In the genomic region with DNA sequence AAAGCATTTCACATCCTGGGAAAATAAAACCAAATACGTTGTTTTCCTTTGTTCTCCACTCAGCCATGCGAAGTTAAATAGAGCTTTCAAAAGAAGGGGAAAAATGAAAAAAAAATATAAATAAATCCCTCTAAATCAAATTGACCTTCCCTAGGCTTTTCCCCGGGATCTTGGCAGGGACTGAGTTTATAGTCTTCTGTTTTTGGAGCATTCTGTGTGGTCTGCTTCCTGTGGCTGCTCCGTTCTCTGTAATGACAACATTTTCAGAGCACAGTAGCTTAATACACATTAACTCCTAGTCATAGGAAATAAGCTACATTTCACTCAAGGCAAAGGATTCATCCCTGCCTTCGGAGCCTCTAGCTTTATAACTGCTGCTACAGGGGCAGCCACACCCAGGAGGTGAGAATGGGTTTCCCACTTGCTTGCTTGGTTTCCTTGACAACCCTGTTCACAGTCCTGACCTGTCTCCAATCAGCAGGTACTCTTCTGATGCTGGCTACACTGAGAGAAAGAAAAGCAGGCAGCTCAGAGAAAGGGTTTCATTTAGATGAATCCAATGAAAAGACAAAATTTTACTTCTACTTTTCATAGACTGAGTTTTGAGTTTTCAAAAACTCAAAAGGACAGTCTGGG, we compare ENCODE assay signal across 15 mouse cellular contexts. TPM values are rescaled to one million over a fixed set of nuclear protein-coding genes. Genes with fewer than 3 reads are reported as not detected.
A peak's percentile ranks its signal among the peaks of the same experiment; 100 is the strongest.
DNase-seq lines count a peak whose midpoint lies in the region; ATAC-seq and TF ChIP-seq lines count a peak whose summit lies in the region.
"Had no signal": no experiment of that assay in that cellular context is flagged by ENCODE, and none has a peak within 500 bp of the region (broad histone marks: within the 10 kb centered on the region; RNA-seq: fewer than 3 reads in every experiment).

No protein-coding gene starts in this region.

- H3K27ac ChIP-seq in kidney, embryonic 14.5 days (ENCODE audit: low read depth, low read length), result no peak overlapping the region
- no peak overlapping the region for H3K27ac ChIP-seq in heart, adult 2 months
- H3K27ac ChIP-seq: heart, embryonic 10.5 days; layer of hippocampus, adult 2 months had no signal

- H3K4me2 ChIP-seq in kidney, embryonic 14.5 days (replicated peaks; ENCODE audit: low read depth, low read length), result no peak overlapping the region

- no peak for DNase-seq in kidney, adult 9 months
- DNase-seq in ES-CJ7 (ENCODE audit: low read depth, low spot score), result peak; percentile 17
- peak; percentile 12 for DNase-seq in brain, adult 2 months (ENCODE audit: low read depth, low spot score)
- peak; percentile 14 for DNase-seq in kidney, postnatal 14 days
- no peak for DNase-seq in heart, adult 2 months
- no peak for DNase-seq in adrenal gland, adult 18-20 months (ENCODE audit: low spot score in 2 of 2)
- DNase-seq: adrenal gland, adult 8-10 months; heart, postnatal 4 days had no signal

- no peak for TF ChIP-seq EP300 in heart, adult 2 months (IDR thresholded peaks at IDR 0.05; ENCODE audit: insufficient read depth, low read depth, low read length)

- no peaks in the 10 kb centered on the region for H3K36me3 ChIP-seq in kidney, embryonic 14.5 days (ENCODE audit: control insufficient read depth, insufficient read depth, low read length)
- no peaks in the 10 kb centered on the region for H3K36me3 ChIP-seq in heart, adult 2 months (ENCODE audit: control insufficient read depth, insufficient read depth, low read length)
- H3K36me3 ChIP-seq: heart, embryonic 10.5 days had no signal

- no peaks in the 10 kb centered on the region for H3K79me2 ChIP-seq in heart, adult 2 months (replicated peaks; ENCODE audit: control insufficient read depth, insufficient read depth, low read length)

- no peaks in the 10 kb centered on the region for H3K9me3 ChIP-seq in kidney, embryonic 14.5 days (ENCODE audit: control insufficient read depth, low read length)
- H3K9me3 ChIP-seq: heart, embryonic 10.5 days had no signal

- no peak overlapping the region for H3K9ac ChIP-seq in kidney, embryonic 14.5 days (ENCODE audit: low read depth, low read length)
- no peak overlapping the region for H3K9ac ChIP-seq in heart, adult 2 months (ENCODE audit: low read depth, low read length)

- peak; percentile 57; the same call in 1 of the 2 replicates for ATAC-seq in kidney, embryonic 14.5 days (ENCODE audit: low FRiP score, low TSS enrichment)
- ATAC-seq in megakaryocyte, adult 5-6 weeks (ENCODE audit: poor library complexity, severe bottlenecking), result no peak
- ATAC-seq: CD4-positive, CD25-positive, alpha-beta regulatory T cell, adult 4 months had no signal

- H3K27me3 ChIP-seq in kidney, embryonic 14.5 days (ENCODE audit: control insufficient read depth, insufficient read depth, low read length), result no peaks in the 10 kb centered on the region
- no peaks in the 10 kb centered on the region for H3K27me3 ChIP-seq in heart, adult 2 months (ENCODE audit: control insufficient read depth, insufficient read depth, low read length)

- no peak overlapping the region for H3K4me3 ChIP-seq in kidney, embryonic 14.5 days (ENCODE audit: low read length)
- H3K4me3 ChIP-seq in heart, adult 2 months, result no peak overlapping the region
- H3K4me3 ChIP-seq: erythroblast, embryonic 14.5 days; heart, embryonic 10.5 days; layer of hippocampus, adult 2 months; myocyte had no signal

- intact Hi-C loops in heart, adult 2 months (cut with DNase I), result no loop called here

- no peak for TF ChIP-seq CTCF in heart, adult 2 months (IDR thresholded peaks at IDR 0.05)

- 13% methylated on average over 5 of the region's 5 CpGs for WGBS in kidney, embryonic 14.5 days
- 28% methylated on average over 5 of the region's 5 CpGs for WGBS in heart, adult 2 months

- no peaks in the 10 kb centered on the region for H3K4me1 ChIP-seq in kidney, embryonic 14.5 days (ENCODE audit: control insufficient read depth, insufficient read depth, low read length)
- no peaks in the 10 kb centered on the region for H3K4me1 ChIP-seq in heart, adult 2 months (ENCODE audit: control insufficient read depth, insufficient read depth, low read length)

- no peak for TF ChIP-seq POLR2A in heart, adult 2 months (IDR thresholded peaks at IDR 0.05; ENCODE audit: insufficient read depth, low read depth, low read length)

RNA-seq across cellular contexts. Expression of a gene that starts 51.9 kb away (rescaled TPM):
- polyA plus RNA-seq in kidney, embryonic 14.5 days (2014; fragmentation: Nextera tagmentation; extraction: Ambion mirVana), result 6.7 and 9.6 TPM in 2 replicates
- total RNA-seq in heart, adult 2 months (2021), result under 1 TPM; 0.16 to 0.18 TPM
- polyA plus RNA-seq in heart, adult 2 months (2012; rRNA removed), result 0.12 TPM in 2 replicates
- total RNA-seq in megakaryocyte, adult 5-6 weeks (2015), result not detected in 2 replicates
- not detected in 2 replicates for total RNA-seq in megakaryocyte, adult 5-6 weeks (2017)
- 1 to 10 TPM; 3.6 to 3.9 TPM for total RNA-seq in adrenal gland, adult 18-20 months (2021)
- polyA plus RNA-seq: erythroblast, embryonic 14.5 days had no signal

Comparison
In these comparisons a context has a peak if more than half of its experiments do, and no peak if none do; other contexts are left out.
1. DNase-seq: peak in ES-CJ7 (single experiment), brain, adult 2 months (single experiment) and kidney, postnatal 14 days (single experiment); none in kidney, adult 9 months (single experiment), heart, adult 2 months (0 of 2) and adrenal gland, adult 18-20 months (0 of 2).